ENCODE assay signal across 8 mouse cellular contexts in the genomic region with DNA sequence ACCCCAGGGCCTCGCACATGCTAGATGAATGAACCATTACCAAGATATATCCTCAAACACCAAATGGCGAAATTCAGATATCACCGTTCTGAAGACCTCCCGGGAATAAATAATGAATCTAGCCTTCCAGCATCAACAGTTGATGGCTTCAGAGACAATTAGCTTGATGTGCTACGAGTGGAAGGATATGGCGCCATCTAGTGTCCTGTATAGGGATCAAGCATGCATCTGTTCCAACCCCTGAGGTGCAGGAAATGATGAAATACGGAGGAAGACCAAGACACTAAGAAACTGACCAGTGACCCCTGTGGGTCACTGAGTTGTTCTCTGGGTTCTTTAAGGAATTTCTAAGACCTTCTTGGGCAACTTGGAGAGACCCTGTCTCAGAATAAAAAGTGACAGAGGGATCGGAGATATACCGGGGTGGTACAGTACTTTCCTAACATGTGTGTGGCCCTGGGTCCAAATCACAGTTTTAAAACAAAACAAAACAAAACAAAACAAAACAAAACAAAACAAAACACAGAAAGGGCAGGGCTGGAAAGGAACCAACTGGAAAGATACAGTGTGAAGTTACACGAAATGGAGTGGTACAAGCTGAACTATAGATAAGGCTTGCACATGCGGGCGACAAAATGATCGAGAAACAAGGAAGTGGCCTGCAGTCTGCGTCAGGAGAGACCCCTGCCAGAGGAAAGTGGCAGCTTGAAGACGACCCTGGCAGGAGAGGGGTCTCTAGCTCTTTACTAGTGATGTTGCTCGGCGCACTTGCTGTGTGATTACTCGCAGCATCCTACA. TPM values are rescaled to one million over a fixed set of nuclear protein-coding genes. Genes with fewer than 3 reads are reported as not detected.
DNase-seq lines count a peak whose midpoint lies in the region; ATAC-seq lines count a peak whose summit lies in the region.

No protein-coding gene starts in this region.

- ATAC-seq in CD4-positive, CD25-positive, alpha-beta regulatory T cell, adult 4 months = peak; percentile 74
- peak; percentile 95 for ATAC-seq in granulocyte monocyte progenitor cell, adult 5-6 weeks (replicated peaks; ENCODE audit: poor library complexity, severe bottlenecking)
- no peak for ATAC-seq in liver, embryonic 15.5 days (ENCODE audit: insufficient read depth)
- ATAC-seq in neural tube, embryonic 11.5 days (ENCODE audit: insufficient read depth, low FRiP score, low TSS enrichment) = peak; percentile 17; the same call in 1 of the 2 replicates

- DNase-seq in T-cell, adult 2 months (ENCODE audit: low spot score) = peak; percentile 56
- peak; percentile 90 for DNase-seq in embryo, embryonic 10.5 days (ENCODE audit: low spot score)
- DNase-seq in kidney, postnatal 10 days = peak; percentile 79
- peak; percentile 73 for DNase-seq in neural tube, embryonic 11.5 days (ENCODE audit: low spot score)
- DNase-seq in yolk sac, embryonic 10.5 days (ENCODE audit: low spot score) = peak; percentile 69

- H3K27me3 ChIP-seq in liver, embryonic 15.5 days = 0 out of 2 replicates have a peak, but pooled peaks cover 12% of the 10 kb centered on the region
- no peaks in the 10 kb centered on the region for H3K27me3 ChIP-seq in neural tube, embryonic 11.5 days (ENCODE audit: control insufficient read depth, insufficient read depth, low read length)

- H3K9ac ChIP-seq in liver, embryonic 15.5 days = no peak overlapping the region
- H3K9ac ChIP-seq in neural tube, embryonic 11.5 days (ENCODE audit: low read length) = no peak overlapping the region

- peaks cover 20% of the 10 kb centered on the region for H3K4me1 ChIP-seq in liver, embryonic 15.5 days (replicated peaks)
- H3K4me1 ChIP-seq in neural tube, embryonic 11.5 days (ENCODE audit: control insufficient read depth, insufficient read depth, low read length) = 0 out of 2 replicates have a peak, but pooled peaks cover 3% of the 10 kb centered on the region

- H3K4me3 ChIP-seq in liver, embryonic 15.5 days (replicated peaks) = no peak overlapping the region
- H3K4me3 ChIP-seq in neural tube, embryonic 11.5 days (ENCODE audit: low read depth, low read length) = no peak overlapping the region

- no peak overlapping the region for H3K27ac ChIP-seq in liver, embryonic 15.5 days (replicated peaks)
- H3K27ac ChIP-seq in neural tube, embryonic 11.5 days (ENCODE audit: low read depth, low read length) = no peak overlapping the region

- H3K36me3 ChIP-seq in liver, embryonic 15.5 days (replicated peaks) = no peaks in the 10 kb centered on the region
- no peaks in the 10 kb centered on the region for H3K36me3 ChIP-seq in neural tube, embryonic 11.5 days (ENCODE audit: control insufficient read depth, insufficient read depth, low read length)

- H3K9me3 ChIP-seq in liver, embryonic 15.5 days (replicated peaks) = no peaks in the 10 kb centered on the region
- H3K9me3 ChIP-seq in neural tube, embryonic 11.5 days (ENCODE audit: control insufficient read depth, low read length) = no peaks in the 10 kb centered on the region

- H3K4me2 ChIP-seq in liver, embryonic 15.5 days = peak overlapping the region; percentile 30; the same call in 1 of the 2 replicates
- no peak overlapping the region for H3K4me2 ChIP-seq in neural tube, embryonic 11.5 days (ENCODE audit: low read depth)

- WGBS in liver, embryonic 15.5 days (ENCODE audit: insufficient replicate concordance) = 31% methylated on average over 18 of the region's 18 CpGs
- 50% methylated on average over 18 of the region's 18 CpGs for WGBS in neural tube, embryonic 11.5 days

RNA-seq across cellular contexts. Expression of a gene that starts 6.5 kb away (rescaled TPM):
- polyA plus RNA-seq in CD4-positive, CD25-positive, alpha-beta regulatory T cell, adult 4 months (2017; shearing (Covaris generic)) = 1 to 10 TPM; 3.9 to 4.0 TPM
- not detected in 2 replicates for total RNA-seq in granulocyte monocyte progenitor cell, adult 5-6 weeks (2014; fragmentation: Nextera tagmentation)
- total RNA-seq in granulocyte monocyte progenitor cell, adult 5-6 weeks (2017) = not detected in 2 replicates
- polyA plus RNA-seq in liver, embryonic 15.5 days (2015; fragmentation: Nextera tagmentation; extraction: Ambion mirVana) = 4.8 and 5.6 TPM in 2 replicates
- polyA plus RNA-seq in neural tube, embryonic 11.5 days (2014; fragmentation: Nextera tagmentation; extraction: Ambion mirVana) = 107 and 115 TPM in 2 replicates

Comparison
In these comparisons a context has a peak if more than half of its experiments do, and no peak if none do; other contexts are left out.
1. RNA of a gene that starts 6.5 kb away (polyA plus RNA-seq): 107 to 115 TPM in neural tube, embryonic 11.5 days; 4.8 to 5.6 TPM in liver, embryonic 15.5 days and 3.9 to 4.0 TPM in CD4-positive, CD25-positive, alpha-beta regulatory T cell, adult 4 months; every median in the first group is over 10 times any median in the second.
2. Peak in every context shown above with its lines, with median percentiles within 50 percentile points of each other: DNase-seq.